Mouse (Mus musculus) forebrain, embryonic 11.5 days (tissue): ENCODE data around the gene Pde4d. TPM values are rescaled to one million over a fixed set of nuclear protein-coding genes. Genes with fewer than 3 reads are reported as not detected.
A peak's percentile ranks its signal among the peaks of the same experiment; 100 is the strongest.

Source experiments
- ATAC-seq: fragments of 200-750 bp; cut with Nextera tagmentation; replicated peaks from 2 replicates; pipeline ENCODE4 v1.8.0; 2017; ENCODE audit warnings: moderate TSS enrichment; ENCODE audit not compliant: low FRiP score
- DNase-seq: peaks from one replicate; pipeline ENCODE4 v3.0.0-alpha.2; 2017; ENCODE audit warnings: low spot score
- H3K27ac ChIP-seq: fragments of 300-500 bp; sonication (generic); 2 replicates; pipeline ENCODE4 v1.5.1; 2014; ENCODE audit warnings: low read depth, low read length
- H3K27me3 ChIP-seq: fragments of 300-500 bp; sonication (generic); 2 replicates; pipeline ENCODE4 v1.6.1; 2014; ENCODE audit warnings: mild to moderate bottlenecking, low read length, mixed read lengths; ENCODE audit not compliant: control insufficient read depth, insufficient read depth
- H3K36me3 ChIP-seq: fragments of 300-500 bp; sonication (generic); 2 replicates; pipeline ENCODE4 v1.6.1; 2014; ENCODE audit warnings: mild to moderate bottlenecking, low read length, moderate library complexity, mixed read lengths; ENCODE audit not compliant: control insufficient read depth, insufficient read depth
- H3K4me1 ChIP-seq: fragments of 300-500 bp; sonication (generic); replicated peaks from 2 replicates; pipeline ENCODE4 v1.6.1; 2014; ENCODE audit warnings: low read length, mixed read lengths; ENCODE audit not compliant: control insufficient read depth, insufficient read depth
- H3K4me2 ChIP-seq: fragments of 300-500 bp; sonication (generic); 2 replicates; pipeline ENCODE4 v1.6.1; 2014; ENCODE audit warnings: low read depth, mild to moderate bottlenecking, low read length, moderate library complexity, mixed read lengths; ENCODE audit not compliant: severe bottlenecking
- H3K4me3 ChIP-seq: fragments of 300-500 bp; sonication (generic); 2 replicates; pipeline ENCODE4 v1.5.1; 2014; ENCODE audit warnings: low read depth, low read length
- H3K9ac ChIP-seq: fragments of 300-500 bp; sonication (generic); 2 replicates; pipeline ENCODE4 v1.6.1; 2014; ENCODE audit warnings: low read length
- H3K9me3 ChIP-seq: fragments of 300-500 bp; sonication (generic); 2 replicates; pipeline ENCODE4 v1.6.1; 2016; ENCODE audit warnings: low read length, mixed read lengths; ENCODE audit not compliant: control insufficient read depth
- WGBS: fragments of 180-500 bp; shearing (Covaris S2); extraction: QIAGEN DNeasy Blood & Tissue Kit; methylation state at CpG from one replicate; pipeline ENCODE4 v1.1.7; 2014; 5-methylcytosine and 5-hydroxymethylcytosine counted together
- polyA plus RNA-seq: library from polyadenylated mRNA; unstranded; fragments of >200 nt; fragmentation: Nextera tagmentation; extraction: Ambion mirVana; gene quantifications from 2 replicates; pipeline ENCODE4 v1.2.1, GENCODE M21; 2014

Gene Pde4d
- polyA plus RNA-seq, 1 experiment from 2014 or later: 11.9 TPM

GRCm38 (mm10) chr13:109205541-109205940 lies 755.8 kb downstream of the Pde4d start:
- no peak overlapping the region for H3K4me3 ChIP-seq
- ATAC-seq (no peak), DNase-seq (no peak)
- WGBS: 40% methylated on average over 9 of the region's 9 CpGs
- no peak overlapping the region for H3K9ac ChIP-seq
- H3K27me3 ChIP-seq: no peaks in the 10 kb centered on the region
- no peak overlapping the region for H3K4me2 ChIP-seq
- no peaks in the 10 kb centered on the region for H3K36me3 ChIP-seq
- H3K4me1 ChIP-seq: no peaks in the 10 kb centered on the region
- H3K27ac ChIP-seq: no peak overlapping the region
- no peaks in the 10 kb centered on the region for H3K9me3 ChIP-seq

DNA sequence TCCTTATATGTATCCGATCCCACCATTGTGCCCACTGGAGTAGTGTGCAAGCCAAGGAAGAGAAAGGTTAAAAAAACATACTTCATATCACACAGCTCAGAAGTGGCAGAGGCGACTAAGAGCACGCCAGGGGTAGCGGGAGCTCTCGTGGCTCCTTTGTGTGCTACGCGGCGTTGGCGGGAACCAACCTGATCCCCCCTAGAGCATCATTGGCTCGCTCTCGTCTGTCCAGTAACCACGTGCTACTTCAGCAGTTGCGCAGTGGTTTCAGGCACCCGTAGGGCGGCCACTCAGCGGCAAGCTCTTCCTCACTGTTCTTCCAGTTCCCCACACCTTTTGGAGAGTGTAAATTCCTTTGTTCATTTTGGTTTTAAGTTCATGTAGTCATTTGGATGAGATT lies 758.9 kb downstream of the Pde4d start:
- H3K4me2 ChIP-seq: no peak overlapping the region
- ATAC-seq: no peak
- H3K4me3 ChIP-seq: no peak overlapping the region
- H3K9me3 ChIP-seq: no peaks in the 10 kb centered on the region
- 93% methylated on average over 16 of the region's 16 CpGs for WGBS
- no peaks in the 10 kb centered on the region for H3K36me3 ChIP-seq
- no peaks in the 10 kb centered on the region; the same call in 1 of the 2 replicates for H3K27me3 ChIP-seq
- no peak for DNase-seq
- no peak overlapping the region for H3K9ac ChIP-seq
- no peak overlapping the region for H3K27ac ChIP-seq
- no peaks in the 10 kb centered on the region for H3K4me1 ChIP-seq

GRCm38 (mm10) chr13:109209413-109209812 lies 759.7 kb downstream of the Pde4d start:
- H3K4me3 ChIP-seq: no peak overlapping the region
- no peaks in the 10 kb centered on the region for H3K36me3 ChIP-seq
- H3K4me2 ChIP-seq: no peak overlapping the region
- H3K9ac ChIP-seq: no peak overlapping the region
- no peak for ATAC-seq
- no peak for DNase-seq
- WGBS: 78% methylated on average over 6 of the region's 6 CpGs
- H3K9me3 ChIP-seq: no peaks in the 10 kb centered on the region
- H3K27me3 ChIP-seq: no peaks in the 10 kb centered on the region; the same call in 1 of the 2 replicates
- H3K27ac ChIP-seq: no peak overlapping the region
- H3K4me1 ChIP-seq: no peaks in the 10 kb centered on the region

- no peaks in the 10 kb centered on the region for H3K9me3 ChIP-seq
- H3K36me3 ChIP-seq: no peaks in the 10 kb centered on the region
- peak; percentile 83 for DNase-seq
- no peak overlapping the region for H3K9ac ChIP-seq
- WGBS: 13% methylated on average over 4 of the region's 4 CpGs
- H3K27me3 ChIP-seq: no peaks in the 10 kb centered on the region; the same call in 1 of the 2 replicates
- no peak overlapping the region for H3K27ac ChIP-seq
- peak; percentile 35 for ATAC-seq
- H3K4me3 ChIP-seq: no peak overlapping the region
- no peaks in the 10 kb centered on the region for H3K4me1 ChIP-seq
- no peak overlapping the region for H3K4me2 ChIP-seq
Measured at GRCm38 (mm10) chr13:109210403-109210802, 760.7 kb downstream of the Pde4d start.

GRCm38 (mm10) chr13:109211471-109211870 lies 761.7 kb downstream of the Pde4d start:
- H3K9ac ChIP-seq: no peak overlapping the region
- no peaks in the 10 kb centered on the region for H3K9me3 ChIP-seq
- ATAC-seq (no peak), DNase-seq (no peak)
- no peaks in the 10 kb centered on the region; the same call in 1 of the 2 replicates for H3K27me3 ChIP-seq
- no peak overlapping the region for H3K4me2 ChIP-seq
- no peak overlapping the region for H3K27ac ChIP-seq
- no peaks in the 10 kb centered on the region for H3K36me3 ChIP-seq
- H3K4me1 ChIP-seq: no peaks in the 10 kb centered on the region
- WGBS: 77% methylated on average over 8 of the region's 8 CpGs
- no peak overlapping the region for H3K4me3 ChIP-seq

- H3K27me3 ChIP-seq: no peaks in the 10 kb centered on the region; the same call in 1 of the 2 replicates
- no peak overlapping the region for H3K9ac ChIP-seq
- H3K27ac ChIP-seq: no peak overlapping the region
- H3K4me2 ChIP-seq: no peak overlapping the region
- no peaks in the 10 kb centered on the region for H3K4me1 ChIP-seq
- no peaks in the 10 kb centered on the region for H3K36me3 ChIP-seq
- no peak for ATAC-seq
- no peak overlapping the region for H3K4me3 ChIP-seq
- no peak for DNase-seq
- H3K9me3 ChIP-seq: no peaks in the 10 kb centered on the region
- WGBS: 58% methylated on average over 16 of the region's 16 CpGs
Measured at GRCm38 (mm10) chr13:109211941-109212487, 762.3 kb downstream of the Pde4d start.

DNA sequence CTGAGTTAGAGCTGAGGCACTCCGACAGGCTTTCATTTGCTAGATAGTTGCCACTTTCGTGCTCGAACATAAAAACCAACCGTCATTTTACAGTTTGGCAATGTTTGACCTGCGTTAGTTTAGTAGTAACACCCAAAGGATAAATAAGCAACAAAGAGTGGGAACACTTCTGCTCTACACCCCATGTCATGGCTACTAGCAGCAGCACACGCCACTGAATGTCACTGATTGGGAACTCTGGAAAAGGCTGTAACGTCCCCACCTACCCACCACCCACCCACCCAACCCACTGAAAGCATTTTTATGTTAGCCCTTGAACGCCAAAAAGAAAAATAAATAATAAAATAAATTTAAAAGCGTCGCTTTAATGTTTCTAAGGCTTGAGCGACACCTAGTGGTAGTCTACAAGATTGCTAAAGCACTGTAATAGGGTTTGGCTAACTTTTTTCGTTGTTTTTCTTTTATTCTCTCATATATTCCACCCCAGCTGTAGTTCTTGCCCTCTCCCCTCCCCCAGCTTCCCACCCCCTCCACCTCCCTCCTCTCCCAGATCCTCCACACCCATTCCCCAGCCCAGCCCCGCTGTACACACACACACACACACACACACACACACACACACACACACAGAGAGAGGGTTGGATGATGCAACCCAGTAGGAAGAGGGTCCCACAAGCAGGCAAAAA lies 763.2 kb downstream of the Pde4d start:
- H3K4me2 ChIP-seq: 0 out of 2 replicates have a peak overlapping the region, but pooled peaks have one; percentile 15
- 30% methylated on average over 12 of the region's 13 CpGs for WGBS
- DNase-seq: no peak

DNA sequence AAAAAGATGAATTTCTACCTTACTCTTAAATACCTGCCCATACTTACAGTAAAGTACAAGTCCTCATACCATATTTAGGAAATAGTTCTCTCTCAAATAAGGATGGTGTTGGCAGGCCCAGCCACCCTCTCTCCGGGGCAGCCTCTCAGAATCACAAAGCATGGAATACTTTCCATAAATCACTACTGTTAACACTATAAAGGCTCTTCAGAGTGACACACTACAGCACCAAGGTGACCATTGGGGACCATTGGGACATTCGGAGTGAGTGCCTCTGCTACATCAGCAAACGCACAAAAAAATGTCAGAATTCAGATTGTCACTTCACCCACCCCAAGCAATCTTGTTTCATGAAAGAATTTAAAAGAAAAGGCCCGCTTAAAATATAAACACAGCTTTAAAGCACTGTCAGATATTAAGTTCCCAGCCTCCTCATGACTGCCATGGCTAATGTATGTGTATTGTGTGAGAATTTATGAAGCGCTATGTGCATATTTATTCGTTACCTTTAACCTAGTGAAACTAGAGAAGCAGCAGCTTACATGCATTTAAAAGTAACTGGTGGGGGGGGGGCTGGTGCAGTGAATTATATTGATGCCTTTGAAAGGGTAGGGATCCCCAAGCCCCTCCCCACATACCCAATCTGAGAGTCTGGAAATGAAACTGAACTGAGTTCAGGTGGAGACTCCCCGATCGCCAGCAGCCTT lies 769.4 kb downstream of the Pde4d start:
- DNase-seq (no peak), ATAC-seq (no peak)
- no peaks in the 10 kb centered on the region for H3K4me1 ChIP-seq
- no peaks in the 10 kb centered on the region for H3K36me3 ChIP-seq
- no peak overlapping the region for H3K4me2 ChIP-seq
- WGBS: 94% methylated on average over 8 of the region's 8 CpGs
- no peaks in the 10 kb centered on the region for H3K9me3 ChIP-seq
- no peak overlapping the region for H3K9ac ChIP-seq
- H3K27ac ChIP-seq: no peak overlapping the region
- no peaks in the 10 kb centered on the region for H3K27me3 ChIP-seq
- no peak overlapping the region for H3K4me3 ChIP-seq

More for the DNA sequence above, 763.2 kb downstream of the Pde4d start:
- H3K9me3 ChIP-seq: no peaks in the 10 kb centered on the region
- no peak overlapping the region for H3K27ac ChIP-seq
- no peak overlapping the region for H3K4me3 ChIP-seq
- H3K27me3 ChIP-seq: no peaks in the 10 kb centered on the region; the same call in 1 of the 2 replicates
- no peak overlapping the region for H3K9ac ChIP-seq
- H3K36me3 ChIP-seq: no peaks in the 10 kb centered on the region
- peak; percentile 34; the same call in 1 of the 2 replicates for ATAC-seq
- no peaks in the 10 kb centered on the region for H3K4me1 ChIP-seq
